Mouse (Mus musculus) layer of hippocampus, adult 11-12 months (tissue): ENCODE measurements around the gene Aass.

Experiments
- DNase-seq: peaks from one replicate; pipeline ENCODE4 v3.0.0; 2022; ENCODE audit warnings: low spot score

Aass gene

GRCm38 (mm10) chr6:23048836-23049235, 84.0 kb downstream of the Aass start:
- DNase-seq = no peak

- no peak for DNase-seq
Measured at GRCm38 (mm10) chr6:23028251-23028650, 104.5 kb downstream of the Aass start.
